Mouse (Mus musculus): Measurements from ENCODE around the gene E2f2. TPM values are rescaled to one million over a fixed set of nuclear protein-coding genes. Genes with fewer than 3 reads are reported as not detected.
A peak's percentile ranks its signal among the peaks of the same experiment; 100 is the strongest.

Gene E2f2
- polyA plus RNA-seq, 1 experiment from 2014 or later = 5.8 TPM

- WGBS (ENCODE audit: insufficient replicate concordance) = 71% methylated on average over 23 of the region's 23 CpGs
- no peak for ATAC-seq (replicated peaks; ENCODE audit: insufficient number of reproducible peaks, low FRiP score, low TSS enrichment)
- Histone ChIP-seq H3K4me2 (no peak overlapping the region), H3K4me1 (ENCODE audit: control insufficient read depth, insufficient read depth, low read length) (peaks cover 4% of the 10 kb centered on the region; the same call in 1 of the 2 replicates), H3K9me3 (replicated peaks; ENCODE audit: control insufficient read depth, low read length) (no peaks in the 10 kb centered on the region), H3K4me3 (ENCODE audit: low read depth, low read length) (no peak overlapping the region), H3K27me3 (ENCODE audit: control insufficient read depth, insufficient read depth, low read length) (peaks cover 2% of the 10 kb centered on the region; the same call in 1 of the 2 replicates), H3K9ac (ENCODE audit: low read depth, low read length) (no peak overlapping the region), H3K36me3 (ENCODE audit: control insufficient read depth, insufficient read depth, low read length) (no peaks in the 10 kb centered on the region), H3K27ac (ENCODE audit: low read depth, low read length) (no peak overlapping the region)
These were observed 52.7 kb downstream of the E2f2 start for GRCm38 (mm10) chr4:136224677-136225460.

- H3K27me3 ChIP-seq (ENCODE audit: control insufficient read depth, insufficient read depth, low read length) = no peaks in the 10 kb centered on the region
- no peaks in the 10 kb centered on the region for H3K4me1 ChIP-seq (ENCODE audit: control insufficient read depth, insufficient read depth, low read length)
- ATAC-seq (replicated peaks; ENCODE audit: insufficient number of reproducible peaks, low FRiP score, low TSS enrichment) = no peak
- H3K27ac ChIP-seq (ENCODE audit: low read depth, low read length) = no peak overlapping the region
- H3K4me3 ChIP-seq (ENCODE audit: low read depth, low read length) = no peak overlapping the region
- 69% methylated on average over 7 of the region's 7 CpGs for WGBS (ENCODE audit: insufficient replicate concordance)
- H3K4me2 ChIP-seq = no peak overlapping the region
- H3K9me3 ChIP-seq (replicated peaks; ENCODE audit: control insufficient read depth, low read length) = no peaks in the 10 kb centered on the region
- H3K36me3 ChIP-seq (ENCODE audit: control insufficient read depth, insufficient read depth, low read length) = no peaks in the 10 kb centered on the region
- H3K9ac ChIP-seq (ENCODE audit: low read depth, low read length) = no peak overlapping the region
These were observed 55.2 kb downstream of the E2f2 start for GRCm38 (mm10) chr4:136227408-136227807.

- Histone ChIP-seq H3K27ac (ENCODE audit: low read depth, low read length) (no peak overlapping the region), H3K9ac (ENCODE audit: low read depth, low read length) (no peak overlapping the region), H3K4me2 (no peak overlapping the region), H3K27me3 (ENCODE audit: control insufficient read depth, insufficient read depth, low read length) (peaks cover 2% of the 10 kb centered on the region; the same call in 1 of the 2 replicates), H3K4me1 (ENCODE audit: control insufficient read depth, insufficient read depth, low read length) (no peaks in the 10 kb centered on the region), H3K9me3 (replicated peaks; ENCODE audit: control insufficient read depth, low read length) (no peaks in the 10 kb centered on the region), H3K4me3 (ENCODE audit: low read depth, low read length) (no peak overlapping the region), H3K36me3 (ENCODE audit: control insufficient read depth, insufficient read depth, low read length) (no peaks in the 10 kb centered on the region)
- 75% methylated on average over 5 of the region's 5 CpGs for WGBS (ENCODE audit: insufficient replicate concordance)
- no peak for ATAC-seq (replicated peaks; ENCODE audit: insufficient number of reproducible peaks, low FRiP score, low TSS enrichment)
These were observed 56.4 kb downstream of the E2f2 start for GRCm38 (mm10) chr4:136228640-136229039.

GRCm38 (mm10) chr4:136238669-136239068, 66.5 kb downstream of the E2f2 start:
- Histone ChIP-seq H3K27ac (ENCODE audit: low read depth, low read length) (no peak overlapping the region), H3K4me2 (peak overlapping the region; percentile 52), H3K9ac (ENCODE audit: low read depth, low read length) (no peak overlapping the region), H3K27me3 (ENCODE audit: control insufficient read depth, insufficient read depth, low read length) (peaks cover 40% of the 10 kb centered on the region), H3K36me3 (ENCODE audit: control insufficient read depth, insufficient read depth, low read length) (no peaks in the 10 kb centered on the region), H3K9me3 (replicated peaks; ENCODE audit: control insufficient read depth, low read length) (no peaks in the 10 kb centered on the region), H3K4me3 (ENCODE audit: low read depth, low read length) (no peak overlapping the region), H3K4me1 (ENCODE audit: control insufficient read depth, insufficient read depth, low read length) (no peaks in the 10 kb centered on the region)
- no peak for ATAC-seq (replicated peaks; ENCODE audit: insufficient number of reproducible peaks, low FRiP score, low TSS enrichment)
- WGBS (ENCODE audit: insufficient replicate concordance) = 18% methylated on average over 13 of the region's 13 CpGs

DNA sequence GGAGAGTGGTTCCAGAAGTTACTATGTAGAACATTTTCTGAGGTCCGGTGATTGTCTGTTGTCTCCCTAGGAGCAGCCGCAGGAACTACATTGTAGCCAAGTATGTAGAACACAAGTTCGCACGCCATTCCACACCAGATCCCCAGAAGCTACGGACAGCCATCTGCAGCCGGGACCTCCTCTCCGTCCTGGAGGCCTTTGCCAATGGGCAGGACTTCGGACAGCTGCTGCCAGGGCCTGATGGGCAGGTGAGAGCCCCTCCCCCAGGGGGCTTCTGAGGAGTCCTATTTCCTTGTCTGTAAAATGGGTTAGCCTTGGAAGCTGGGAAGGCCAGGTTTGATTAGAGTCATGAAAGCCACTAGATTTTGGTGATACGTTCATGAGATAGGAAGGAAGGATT, 66.9 kb downstream of the E2f2 start:
- no peak overlapping the region for H3K27ac ChIP-seq (ENCODE audit: low read depth, low read length)
- H3K9ac ChIP-seq (ENCODE audit: low read depth, low read length) = no peak overlapping the region
- H3K36me3 ChIP-seq (ENCODE audit: control insufficient read depth, insufficient read depth, low read length) = no peaks in the 10 kb centered on the region
- H3K27me3 ChIP-seq (ENCODE audit: control insufficient read depth, insufficient read depth, low read length) = peaks cover 42% of the 10 kb centered on the region
- H3K4me1 ChIP-seq (ENCODE audit: control insufficient read depth, insufficient read depth, low read length) = no peaks in the 10 kb centered on the region
- H3K4me2 ChIP-seq = no peak overlapping the region
- WGBS (ENCODE audit: insufficient replicate concordance) = 55% methylated on average over 9 of the region's 9 CpGs
- no peak overlapping the region for H3K4me3 ChIP-seq (ENCODE audit: low read depth, low read length)
- H3K9me3 ChIP-seq (replicated peaks; ENCODE audit: control insufficient read depth, low read length) = no peaks in the 10 kb centered on the region
- ATAC-seq (replicated peaks; ENCODE audit: insufficient number of reproducible peaks, low FRiP score, low TSS enrichment) = no peak

GRCm38 (mm10) chr4:136239622-136240021, 67.4 kb downstream of the E2f2 start:
- H3K27me3 ChIP-seq (ENCODE audit: control insufficient read depth, insufficient read depth, low read length) = peaks cover 40% of the 10 kb centered on the region
- no peak overlapping the region for H3K27ac ChIP-seq (ENCODE audit: low read depth, low read length)
- no peak for ATAC-seq (replicated peaks; ENCODE audit: insufficient number of reproducible peaks, low FRiP score, low TSS enrichment)
- no peak overlapping the region for H3K9ac ChIP-seq (ENCODE audit: low read depth, low read length)
- H3K9me3 ChIP-seq (replicated peaks; ENCODE audit: control insufficient read depth, low read length) = no peaks in the 10 kb centered on the region
- no peak overlapping the region for H3K4me2 ChIP-seq
- no peaks in the 10 kb centered on the region for H3K36me3 ChIP-seq (ENCODE audit: control insufficient read depth, insufficient read depth, low read length)
- no peaks in the 10 kb centered on the region for H3K4me1 ChIP-seq (ENCODE audit: control insufficient read depth, insufficient read depth, low read length)
- 16% methylated on average over 8 of the region's 8 CpGs for WGBS (ENCODE audit: insufficient replicate concordance)
- no peak overlapping the region for H3K4me3 ChIP-seq (ENCODE audit: low read depth, low read length)

- Histone ChIP-seq H3K4me1 (ENCODE audit: control insufficient read depth, insufficient read depth, low read length) (no peaks in the 10 kb centered on the region), H3K4me2 (no peak overlapping the region), H3K4me3 (ENCODE audit: low read depth, low read length) (no peak overlapping the region), H3K9ac (ENCODE audit: low read depth, low read length) (no peak overlapping the region), H3K9me3 (replicated peaks; ENCODE audit: control insufficient read depth, low read length) (no peaks in the 10 kb centered on the region), H3K36me3 (ENCODE audit: control insufficient read depth, insufficient read depth, low read length) (no peaks in the 10 kb centered on the region), H3K27me3 (ENCODE audit: control insufficient read depth, insufficient read depth, low read length) (peaks cover 40% of the 10 kb centered on the region), H3K27ac (ENCODE audit: low read depth, low read length) (no peak overlapping the region)
- 60% methylated on average over 14 of the region's 14 CpGs for WGBS (ENCODE audit: insufficient replicate concordance)
- ATAC-seq (replicated peaks; ENCODE audit: insufficient number of reproducible peaks, low FRiP score, low TSS enrichment) = no peak
These were observed 67.9 kb downstream of the E2f2 start for GRCm38 (mm10) chr4:136240123-136240522.

DNA sequence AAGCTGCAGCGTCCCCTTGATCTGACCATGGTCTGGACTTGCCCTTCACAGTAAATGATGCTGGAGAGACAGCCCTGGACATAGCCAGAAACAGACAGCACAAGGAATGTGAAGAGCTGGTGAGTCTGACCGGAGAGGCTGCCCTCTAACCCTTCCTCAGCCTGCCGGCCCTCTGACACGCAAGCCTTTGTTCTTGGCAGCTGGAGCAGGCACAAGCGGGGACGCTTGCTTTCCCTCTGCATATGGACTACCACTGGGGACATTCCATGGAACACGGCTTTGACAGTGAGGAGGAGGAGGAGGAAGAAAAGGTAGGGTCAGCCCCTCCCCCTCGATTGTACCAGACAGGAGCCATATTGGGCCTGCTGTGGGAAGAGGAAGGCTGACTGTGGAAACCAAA, 68.8 kb downstream of the E2f2 start:
- no peak overlapping the region for H3K9ac ChIP-seq (ENCODE audit: low read depth, low read length)
- H3K9me3 ChIP-seq (replicated peaks; ENCODE audit: control insufficient read depth, low read length) = no peaks in the 10 kb centered on the region
- H3K36me3 ChIP-seq (ENCODE audit: control insufficient read depth, insufficient read depth, low read length) = no peaks in the 10 kb centered on the region
- peaks cover 44% of the 10 kb centered on the region for H3K27me3 ChIP-seq (ENCODE audit: control insufficient read depth, insufficient read depth, low read length)
- H3K4me2 ChIP-seq = no peak overlapping the region
- no peak for ATAC-seq (replicated peaks; ENCODE audit: insufficient number of reproducible peaks, low FRiP score, low TSS enrichment)
- H3K4me3 ChIP-seq (ENCODE audit: low read depth, low read length) = no peak overlapping the region
- WGBS (ENCODE audit: insufficient replicate concordance) = 52% methylated on average over 8 of the region's 8 CpGs
- H3K27ac ChIP-seq (ENCODE audit: low read depth, low read length) = no peak overlapping the region
- no peaks in the 10 kb centered on the region; the same call in 1 of the 2 replicates for H3K4me1 ChIP-seq (ENCODE audit: control insufficient read depth, insufficient read depth, low read length)
